Comparison of ENCODE assay signal across 29 mouse cellular contexts in the genomic region with DNA sequence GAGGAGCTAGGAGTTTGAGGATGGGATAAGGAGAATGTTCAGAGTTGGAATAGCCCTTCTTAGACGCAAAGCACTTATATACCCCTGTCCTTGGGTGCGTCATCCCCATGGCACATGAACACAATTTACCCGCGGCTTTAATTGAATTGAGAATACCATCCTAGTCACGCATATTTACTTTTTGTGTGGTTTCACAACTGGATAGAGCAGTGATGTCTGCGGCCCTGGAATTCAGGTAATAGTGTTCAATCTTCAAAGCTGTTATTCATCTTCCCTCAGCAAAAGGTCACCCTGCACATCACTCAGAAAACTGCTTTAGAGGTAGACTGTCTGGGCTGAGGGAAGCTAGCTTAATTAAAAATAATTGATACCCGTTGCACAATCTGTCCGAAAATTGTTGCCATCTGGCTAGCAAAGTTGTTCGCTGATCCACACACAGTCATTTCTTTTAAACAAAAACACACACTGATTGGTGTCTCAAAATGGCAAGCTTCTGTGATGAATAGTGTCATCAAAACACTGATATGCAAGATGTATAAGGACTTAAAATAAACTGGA. TPM values are rescaled to one million over a fixed set of nuclear protein-coding genes. Genes with fewer than 3 reads are reported as not detected.
DNase-seq lines count a peak whose midpoint lies in the region; ATAC-seq lines count a peak whose summit lies in the region.
"Had no signal": no experiment of that assay in that cellular context is flagged by ENCODE, and none has a peak within 500 bp of the region (broad histone marks: within the 10 kb centered on the region; RNA-seq: fewer than 3 reads in every experiment).

A gene (minus strand): TSS at position 51 of the 558 bp plus-strand sequence.

- 62% methylated on average over 9 of the region's 9 CpGs for WGBS in forebrain, embryonic 16.5 days
- 76% methylated on average over 9 of the region's 9 CpGs for WGBS in hindbrain, embryonic 12.5 days

- no peak within 1 kb of the TSS for H3K27ac ChIP-seq in forebrain, embryonic 16.5 days (ENCODE audit: low read length)
- no peak within 1 kb of the TSS for H3K27ac ChIP-seq in hindbrain, embryonic 12.5 days
- H3K27ac ChIP-seq: embryonic facial prominence, embryonic 13.5 days; heart, embryonic 10.5 days; hindbrain, embryonic 13.5 days; kidney, postnatal 0 days; limb, embryonic 15.5 days; liver, embryonic 14.5 days had no signal

- H3K4me2 ChIP-seq in forebrain, embryonic 16.5 days (ENCODE audit: low read length) = no peak within 1 kb of the TSS
- no peak within 1 kb of the TSS for H3K4me2 ChIP-seq in hindbrain, embryonic 12.5 days (replicated peaks)
- H3K4me2 ChIP-seq: embryonic facial prominence, embryonic 13.5 days; hindbrain, embryonic 13.5 days; limb, embryonic 15.5 days; lung, embryonic 14.5 days had no signal

- H3K36me3 ChIP-seq in forebrain, embryonic 16.5 days (ENCODE audit: control insufficient read depth, insufficient read depth) = no peaks in the 10 kb centered on the region
- H3K36me3 ChIP-seq in hindbrain, embryonic 12.5 days = no peaks in the 10 kb centered on the region
- H3K36me3 ChIP-seq: embryonic facial prominence, embryonic 13.5 days; heart, embryonic 10.5 days; hindbrain, embryonic 13.5 days; limb, embryonic 15.5 days had no signal

- no peaks in the 10 kb centered on the region for H3K9me3 ChIP-seq in forebrain, embryonic 16.5 days (ENCODE audit: control insufficient read depth, low read length)
- H3K9me3 ChIP-seq in hindbrain, embryonic 12.5 days (replicated peaks) = no peaks in the 10 kb centered on the region
- H3K9me3 ChIP-seq: embryonic facial prominence, embryonic 13.5 days; heart, embryonic 10.5 days; hindbrain, embryonic 13.5 days; limb, embryonic 15.5 days had no signal

- no peaks in the 10 kb centered on the region for H3K27me3 ChIP-seq in forebrain, embryonic 16.5 days (replicated peaks; ENCODE audit: control insufficient read depth, insufficient read depth, low read length)
- no peaks in the 10 kb centered on the region for H3K27me3 ChIP-seq in hindbrain, embryonic 12.5 days
- H3K27me3 ChIP-seq: embryonic facial prominence, embryonic 13.5 days; hindbrain, embryonic 13.5 days; limb, embryonic 15.5 days; megakaryocyte, embryonic 14.5 days had no signal

- no peaks in the 10 kb centered on the region for H3K4me1 ChIP-seq in forebrain, embryonic 16.5 days (replicated peaks; ENCODE audit: control insufficient read depth, insufficient read depth, low read length)
- H3K4me1 ChIP-seq in hindbrain, embryonic 12.5 days = no peaks in the 10 kb centered on the region
- H3K4me1 ChIP-seq: embryonic facial prominence, embryonic 13.5 days; heart, embryonic 10.5 days; hindbrain, embryonic 13.5 days; limb, embryonic 15.5 days; megakaryocyte, embryonic 14.5 days had no signal

- H3K9ac ChIP-seq in forebrain, embryonic 16.5 days (replicated peaks; ENCODE audit: low read depth, low read length) = no peak within 1 kb of the TSS
- no peak within 1 kb of the TSS for H3K9ac ChIP-seq in hindbrain, embryonic 12.5 days
- H3K9ac ChIP-seq: embryonic facial prominence, embryonic 13.5 days; hindbrain, embryonic 13.5 days; limb, embryonic 15.5 days; liver, embryonic 14.5 days; lung, embryonic 14.5 days had no signal

- no peak within 1 kb of the TSS for H3K4me3 ChIP-seq in forebrain, embryonic 16.5 days (replicated peaks; ENCODE audit: low read length)
- H3K4me3 ChIP-seq in hindbrain, embryonic 12.5 days = no peak within 1 kb of the TSS
- H3K4me3 ChIP-seq: embryonic facial prominence, embryonic 13.5 days; erythroblast, embryonic 14.5 days; heart, embryonic 10.5 days; hindbrain, embryonic 13.5 days; limb, embryonic 15.5 days; megakaryocyte, embryonic 14.5 days had no signal

- peak; percentile 13 for DNase-seq in embryo, embryonic 10 days (ENCODE audit: low spot score)
- no peak for DNase-seq in embryo, embryonic 9.5 days (ENCODE audit: extremely low spot score)
- peak; percentile 12 for DNase-seq in retina, embryonic 14.5 days (ENCODE audit: low spot score)
- DNase-seq in retina, postnatal 1 day = no peak
- no peak for DNase-seq in c-Kit-positive CD71-positive TER-119-positive erythroid progenitor cells, embryonic 14.5 days (ENCODE audit: low spot score)
- no peak for DNase-seq in cerebellum, adult 8-10 months
- DNase-seq: adrenal gland, postnatal 14 days; cerebellum, adult 11-12 months; cerebellum, postnatal 36 days; kidney, adult 2 months; left cerebral cortex, postnatal 4 days; lung, embryonic 14.5 days; midbrain, embryonic 14.5 days; right cerebral cortex, postnatal 14 days; spleen, adult 18-20 months had no signal

- peak; percentile 81 for ATAC-seq in forebrain, embryonic 16.5 days
- ATAC-seq in hindbrain, embryonic 12.5 days (ENCODE audit: low FRiP score) = no peak

RNA-seq across cellular contexts. Expression of the gene that starts here (rescaled TPM):
- polyA plus RNA-seq in forebrain, embryonic 16.5 days (2015; fragmentation: Nextera tagmentation; extraction: Ambion mirVana) = not detected in 2 replicates
- polyA plus RNA-seq in hindbrain, embryonic 12.5 days (2016; fragmentation: Nextera tagmentation; extraction: Ambion mirVana) = not detected in 2 replicates
- polyA plus RNA-seq: embryonic facial prominence, embryonic 13.5 days; erythroblast, embryonic 14.5 days; heart, embryonic 10.5 days; heart, embryonic 16.5 days; hindbrain, embryonic 13.5 days; intestine, embryonic 14.5 days; kidney, adult 2 months; kidney, postnatal 0 days; large intestine, adult 2 months; limb, embryonic 15.5 days; liver, embryonic 14.5 days; lung, embryonic 14.5 days; midbrain, embryonic 14.5 days; thymus, postnatal 0 days had no signal

Comparison
In these comparisons a context has a peak if more than half of its experiments do, and no peak if none do; other contexts are left out.
1. DNase-seq: peak in embryo, embryonic 10 days (single experiment) and retina, embryonic 14.5 days (single experiment); none in embryo, embryonic 9.5 days (single experiment), retina, postnatal 1 day (single experiment), c-Kit-positive CD71-positive TER-119-positive erythroid progenitor cells, embryonic 14.5 days (single experiment) and cerebellum, adult 8-10 months (single experiment).
2. Peak in ATAC-seq in forebrain, embryonic 16.5 days; RNA of the gene not detected or under 1 TPM.